Mouse (Mus musculus) midbrain, postnatal 0 days (tissue): ENCODE results near the gene Zfp771. TPM values are rescaled to one million over a fixed set of nuclear protein-coding genes. Genes with fewer than 3 reads are reported as not detected.

Experiments
- ATAC-seq: fragments of 200-750 bp; cut with Nextera tagmentation; 2 replicates; pipeline ENCODE4 v1.8.0; 2017; ENCODE audit warnings: moderate number of reproducible peaks, mild to moderate bottlenecking, moderate TSS enrichment, moderate library complexity; ENCODE audit not compliant: low FRiP score
- DNase-seq: peaks from one replicate; pipeline ENCODE4 v3.0.0-alpha.2; 2015; ENCODE audit warnings: low spot score
- H3K27ac ChIP-seq: fragments of 300-500 bp; sonication (generic); 2 replicates; pipeline ENCODE4 v1.5.1; 2014; ENCODE audit warnings: low read depth, mild to moderate bottlenecking, low read length, mixed read lengths
- H3K27me3 ChIP-seq: fragments of 300-500 bp; sonication (generic); 2 replicates; pipeline ENCODE4 v1.6.1; 2014; ENCODE audit warnings: low read length, control low read depth, mixed read lengths; ENCODE audit not compliant: insufficient read depth
- H3K36me3 ChIP-seq: fragments of 300-500 bp; sonication (generic); 2 replicates; pipeline ENCODE4 v1.6.1; 2014; ENCODE audit warnings: low read length, control low read depth, mixed read lengths; ENCODE audit not compliant: insufficient read depth
- H3K4me1 ChIP-seq: fragments of 300-500 bp; sonication (generic); 2 replicates; pipeline ENCODE4 v1.6.1; 2014; ENCODE audit warnings: mild to moderate bottlenecking, control low read depth, antibody characterized with exemption, low read length, mixed read lengths; ENCODE audit not compliant: insufficient read depth
- H3K4me2 ChIP-seq: fragments of 300-500 bp; sonication (generic); 2 replicates; pipeline ENCODE4 v1.6.1; 2014; ENCODE audit warnings: low read depth, mild to moderate bottlenecking, low read length, mixed read lengths; ENCODE audit not compliant: poor library complexity, severe bottlenecking
- H3K4me3 ChIP-seq: fragments of 300-500 bp; sonication (generic); 2 replicates; pipeline ENCODE4 v1.5.1; 2014; ENCODE audit warnings: low read depth, mild to moderate bottlenecking, low read length, moderate library complexity
- H3K9ac ChIP-seq: fragments of 300-500 bp; sonication (generic); replicated peaks from 2 replicates; pipeline ENCODE4 v1.6.1; 2014; ENCODE audit warnings: mild to moderate bottlenecking, low read length, moderate library complexity, mixed read lengths; ENCODE audit not compliant: poor library complexity, severe bottlenecking
- H3K9me3 ChIP-seq: fragments of 300-500 bp; sonication (generic); 2 replicates; pipeline ENCODE4 v1.6.1; 2016; ENCODE audit warnings: low read length, control low read depth
- CTCF ChIP-seq: IDR thresholded peaks from 2 replicates; pipeline ENCODE4 v1.5.1; 2016; ENCODE audit warnings: antibody characterized with exemption, mild to moderate bottlenecking
- WGBS: fragments of 180-500 bp; shearing (Covaris S2); extraction: QIAGEN DNeasy Blood & Tissue Kit; methylation state at CpG from one replicate; pipeline ENCODE4 v1.1.7; 2014; 5-methylcytosine and 5-hydroxymethylcytosine counted together
- polyA plus RNA-seq: library from polyadenylated mRNA; unstranded; fragments of >200 nt; fragmentation: Nextera tagmentation; extraction: Ambion mirVana; gene quantifications from 2 replicates; pipeline ENCODE4 v1.2.1, GENCODE M21; 2015
- total RNA-seq: library from RNA; depleted of rRNA; stranded (reverse); fragments of >200 nt; gene quantifications from 2 replicates; pipeline ENCODE4 v1.2.3, GENCODE M21; 2014

Gene Zfp771
- total and polyA plus RNA-seq, 2 experiments from 2014 or later = 80.2 to 94.5 TPM

- H3K4me3 ChIP-seq = no peak overlapping the region
- H3K27me3 ChIP-seq = no peaks in the 10 kb centered on the region
- no peak overlapping the region for H3K4me2 ChIP-seq
- no peak for ATAC-seq
- H3K4me1 ChIP-seq = peaks cover 6% of the 10 kb centered on the region
- H3K9ac ChIP-seq = no peak overlapping the region
- no peak for DNase-seq
- WGBS = 77% methylated on average over 5 of the region's 5 CpGs
- no peak overlapping the region for H3K27ac ChIP-seq
- H3K36me3 ChIP-seq = no peaks in the 10 kb centered on the region
- TF ChIP-seq CTCF = no peak
- no peaks in the 10 kb centered on the region for H3K9me3 ChIP-seq
Measured at GRCm38 (mm10) chr7:127211014-127211745, 32.9 kb upstream of the Zfp771 start.

DNA sequence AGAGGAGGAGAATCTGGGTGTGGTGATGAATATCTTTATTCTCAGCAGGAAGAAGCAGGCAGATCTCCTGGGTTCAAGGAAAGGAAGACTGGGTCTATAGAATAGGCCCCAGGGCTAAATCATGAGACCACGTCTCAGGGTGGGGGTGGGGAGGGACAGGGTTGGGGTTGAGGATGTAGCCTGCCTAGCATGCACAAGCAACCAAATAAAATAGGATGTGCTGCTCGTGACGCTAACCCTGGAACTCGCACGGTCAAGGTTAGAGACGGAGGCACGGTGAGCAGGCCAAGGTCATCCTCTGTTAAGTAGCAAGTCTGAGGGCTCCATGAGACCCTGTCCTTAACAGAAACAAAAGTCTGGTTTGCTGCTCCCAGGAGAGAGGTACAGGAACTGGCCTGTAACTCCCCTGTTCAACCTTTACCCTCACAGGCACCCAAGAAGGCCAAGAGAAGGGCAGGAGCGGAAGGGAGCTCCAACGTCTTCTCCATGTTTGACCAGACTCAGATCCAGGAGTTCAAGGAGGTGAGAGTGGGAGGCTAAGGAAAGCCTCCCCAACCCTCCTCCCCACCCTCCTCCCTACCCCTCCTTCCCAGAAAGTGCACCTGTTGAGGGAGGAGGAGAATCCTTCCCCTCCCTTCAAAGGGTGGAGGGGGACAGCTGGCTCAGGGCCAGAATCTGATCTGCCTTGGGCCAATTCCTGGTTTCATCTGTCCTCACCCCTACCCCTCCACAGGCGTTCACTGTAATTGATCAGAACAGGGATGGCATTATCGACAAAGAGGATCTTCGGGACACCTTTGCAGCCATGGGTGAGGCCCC, 31.4 kb upstream of the Zfp771 start:
- no peak overlapping the region for H3K4me2 ChIP-seq
- no peak for TF ChIP-seq CTCF
- no peak for ATAC-seq
- DNase-seq = no peak
- H3K4me3 ChIP-seq = no peak overlapping the region
- H3K27ac ChIP-seq = no peak overlapping the region
- 90% methylated on average over 12 of the region's 12 CpGs for WGBS
- H3K27me3 ChIP-seq = no peaks in the 10 kb centered on the region
- H3K4me1 ChIP-seq = no peaks in the 10 kb centered on the region
- no peaks in the 10 kb centered on the region for H3K9me3 ChIP-seq
- H3K36me3 ChIP-seq = no peaks in the 10 kb centered on the region
- H3K9ac ChIP-seq = no peak overlapping the region

- no peaks in the 10 kb centered on the region for H3K9me3 ChIP-seq
- no peak overlapping the region for H3K4me3 ChIP-seq
- H3K36me3 ChIP-seq = no peaks in the 10 kb centered on the region
- H3K4me2 ChIP-seq = no peak overlapping the region
- no peak overlapping the region for H3K27ac ChIP-seq
- no peaks in the 10 kb centered on the region for H3K27me3 ChIP-seq
- no peaks in the 10 kb centered on the region for H3K4me1 ChIP-seq
- peak; percentile 68 for TF ChIP-seq CTCF
- H3K9ac ChIP-seq = no peak overlapping the region
- no peak for ATAC-seq
- DNase-seq = peak; percentile 19
- 38% methylated on average over 7 of the region's 7 CpGs for WGBS
Measured at GRCm38 (mm10) chr7:127213485-127213884, 30.6 kb upstream of the Zfp771 start.

DNA sequence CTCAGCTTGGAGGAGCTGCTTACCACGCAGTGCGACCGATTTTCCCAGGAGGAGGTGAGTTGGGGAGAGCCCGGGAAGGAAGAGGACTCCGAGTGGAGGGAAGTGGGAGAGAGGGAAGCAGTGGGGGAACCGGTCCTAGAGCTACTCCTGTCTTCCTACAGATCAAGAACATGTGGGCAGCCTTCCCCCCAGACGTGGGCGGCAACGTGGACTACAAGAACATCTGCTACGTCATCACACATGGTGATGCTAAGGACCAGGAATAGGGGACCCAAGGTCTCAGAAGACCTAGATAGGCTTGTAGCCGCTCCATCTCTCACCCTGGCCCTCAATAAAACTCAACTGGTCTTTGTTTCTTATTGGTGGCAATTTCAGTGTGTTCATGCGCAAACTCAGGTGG, 30.1 kb upstream of the Zfp771 start:
- H3K4me3 ChIP-seq = no peak overlapping the region
- no peak overlapping the region for H3K4me2 ChIP-seq
- H3K36me3 ChIP-seq = no peaks in the 10 kb centered on the region
- ATAC-seq = no peak
- no peak overlapping the region for H3K9ac ChIP-seq
- no peaks in the 10 kb centered on the region for H3K4me1 ChIP-seq
- H3K9me3 ChIP-seq = no peaks in the 10 kb centered on the region
- H3K27me3 ChIP-seq = no peaks in the 10 kb centered on the region
- no peak for DNase-seq
- TF ChIP-seq CTCF = no peak
- 53% methylated on average over 12 of the region's 12 CpGs for WGBS
- no peak overlapping the region for H3K27ac ChIP-seq

- WGBS = 39% methylated on average over 21 of the region's 21 CpGs
- no peak for DNase-seq
- TF ChIP-seq CTCF = no peak
- Histone ChIP-seq H3K4me3 (no peak overlapping the region), H3K36me3 (no peaks in the 10 kb centered on the region), H3K27me3 (no peaks in the 10 kb centered on the region), H3K9me3 (no peaks in the 10 kb centered on the region), H3K9ac (no peak overlapping the region), H3K4me1 (no peaks in the 10 kb centered on the region), H3K4me2 (peak overlapping the region; percentile 44), H3K27ac (no peak overlapping the region)
- ATAC-seq = no peak
Measured at GRCm38 (mm10) chr7:127214521-127214920, 29.6 kb upstream of the Zfp771 start.
